Mouse (Mus musculus): ENCODE results near the gene Dpy19l1. TPM values are rescaled to one million over a fixed set of nuclear protein-coding genes. Genes with fewer than 3 reads are reported as not detected.

Gene Dpy19l1
- total RNA-seq, 1 experiment from 2014 or later: 80.1 TPM

Other genes starting within 250 kb of the Dpy19l1 start
- gene Cypt4, start 122.1 kb upstream of the Dpy19l1 start, total RNA-seq (2021): not detected in 2 replicates
- not detected in 2 replicates for gene Dpy19l2, start 193.2 kb upstream of the Dpy19l1 start, total RNA-seq (2021)